Mouse (Mus musculus) heart, postnatal 10 days (tissue): ENCODE data around the gene Lemd2. TPM values are rescaled to one million over a fixed set of nuclear protein-coding genes. Genes with fewer than 3 reads are reported as not detected.
"Not testable (repeated sequence)": the region's sequence is repeated elsewhere in the genome, so short reads cannot be mapped to it uniquely, and the experiment has no call there.

ENCODE experiments used
- DNase-seq, 2 experiments: peaks; one replicate each; pipeline ENCODE4 v3.0.0; 2021
- intact Hi-C: fragments of 180-260 bp; cut with DNase I; formaldehyde crosslinking; loops from one replicate; pipeline ENCODE4 v1.15.1; 2025
- total RNA-seq, 2 experiments: library from RNA; stranded (reverse); gene quantifications; 2 replicates each; pipeline ENCODE4 v1.2.3; 2021

The Lemd2 gene
- total RNA-seq, result 10 to 100 TPM; 32.3 to 32.6 TPM

DNA sequence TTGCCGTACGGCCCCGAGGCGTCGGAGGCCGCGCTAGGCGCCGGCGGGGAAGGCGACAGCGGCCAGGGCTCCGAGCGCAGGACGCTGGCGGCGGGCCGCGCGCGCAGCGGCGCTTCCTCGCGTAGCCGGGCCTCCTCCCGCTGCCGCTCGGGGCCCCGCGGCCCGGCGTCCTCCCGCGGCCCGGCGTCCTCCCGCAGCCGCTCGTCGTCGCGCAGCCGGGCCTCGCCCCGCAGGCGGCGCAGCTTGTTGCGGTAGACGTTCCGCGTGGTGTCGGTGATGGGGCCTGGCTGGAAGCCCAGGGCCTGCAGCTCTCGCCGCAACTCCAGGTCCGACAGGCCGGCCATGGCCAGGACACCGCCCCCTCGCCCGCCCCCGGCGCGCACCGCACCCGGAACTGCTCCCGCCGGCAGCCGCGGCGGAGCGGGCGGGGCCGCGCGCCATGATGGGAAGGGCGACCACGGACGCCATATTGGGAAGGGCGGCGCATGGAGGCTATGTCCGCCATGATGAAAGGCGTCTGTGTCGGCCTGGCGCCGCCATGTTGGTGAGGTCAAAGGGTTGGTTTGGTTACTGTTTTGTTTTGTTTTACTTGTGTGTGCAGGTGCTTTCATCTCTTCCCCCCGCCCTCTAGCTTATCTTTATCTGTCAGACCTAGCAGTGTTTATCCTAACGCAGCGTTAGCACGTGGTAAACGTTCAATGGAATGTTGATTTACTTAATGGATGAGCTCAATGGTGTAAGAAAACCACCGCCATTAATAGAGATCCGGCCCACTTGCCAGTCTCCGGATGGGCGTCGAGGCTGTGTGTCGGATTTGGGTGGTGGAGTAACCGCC lies at the start of gene Lemd2:
Lemd2 (minus strand) TSS at position 395 of the 835 bp plus-strand sequence.
- DNase-seq, result peak; percentile 97
- intact Hi-C loops, result loop anchor here (5.0 kb wide), 2 partner anchors 172 to 962 kb away; partner anchors contain the start of gene Fam234a

DNA sequence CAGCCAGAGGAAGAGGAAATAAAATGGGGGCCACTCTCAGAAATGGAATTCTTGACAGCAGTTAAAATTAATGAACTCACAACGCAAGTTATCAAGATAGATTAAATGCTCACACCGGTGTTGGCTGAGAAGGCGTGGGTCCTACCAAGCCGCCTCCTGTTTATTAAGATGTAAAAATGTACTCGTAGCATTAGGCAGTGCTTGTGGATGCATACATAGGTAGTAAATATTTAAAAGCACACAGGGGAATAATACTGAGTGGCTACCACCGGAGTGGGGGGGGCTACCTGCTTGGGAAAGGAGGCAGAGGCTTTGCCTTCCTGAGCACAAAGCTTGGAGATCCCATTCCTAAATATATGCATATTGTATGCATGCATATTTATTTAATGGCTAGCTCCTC lies 46.9 kb upstream of the Lemd2 start:
- intact Hi-C loops, result no loop called here
- DNase-seq, result no peak

DNA sequence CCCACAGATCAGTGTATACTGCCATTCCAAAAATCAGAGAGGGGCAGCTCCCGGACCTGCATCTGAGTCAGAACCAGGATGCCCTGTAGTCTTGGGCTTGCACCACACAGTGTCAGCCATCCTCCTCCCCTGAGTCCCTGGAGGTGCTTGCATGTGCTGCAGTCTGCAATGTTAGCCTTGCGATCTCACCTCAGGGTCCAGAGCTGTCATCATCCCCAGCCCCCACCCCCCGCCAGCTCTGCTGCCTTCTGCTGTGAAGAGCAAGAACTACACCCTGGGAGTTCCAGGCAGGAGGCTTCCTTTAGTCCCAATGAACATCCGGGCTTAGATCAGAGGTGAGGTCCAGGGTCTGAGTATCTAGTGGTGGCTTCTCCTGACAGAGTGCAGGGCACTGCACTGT lies 46.2 kb upstream of the Lemd2 start:
- no peak for DNase-seq

DNA sequence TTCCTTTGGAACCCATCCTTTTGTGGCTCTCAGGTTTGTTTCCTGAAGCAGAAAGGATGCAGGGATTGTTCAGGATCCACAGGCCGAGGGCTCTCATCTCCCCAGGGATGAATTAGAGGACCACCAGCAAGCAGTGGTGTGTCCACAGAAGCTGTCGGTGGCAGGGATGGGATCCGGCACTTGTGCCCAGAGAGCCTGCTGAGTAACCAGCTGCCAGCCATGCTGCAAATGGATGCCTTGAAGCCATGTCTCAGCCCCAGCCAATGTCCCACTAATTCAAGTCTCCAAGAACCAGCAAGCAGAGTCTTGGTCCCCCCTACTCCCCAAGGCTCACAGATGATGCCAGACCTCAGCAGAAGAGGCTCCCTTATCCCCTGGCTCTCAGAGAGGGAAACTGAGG lies 44.8 kb upstream of the Lemd2 start:
- DNase-seq, result no peak
- intact Hi-C loops, result loop anchor here (2.0 kb wide), 1 partner anchor 36 kb away; no protein-coding TSS in a partner anchor

More for the DNA sequence above, 46.2 kb upstream of the Lemd2 start:
- intact Hi-C loops, result no loop called here

DNA sequence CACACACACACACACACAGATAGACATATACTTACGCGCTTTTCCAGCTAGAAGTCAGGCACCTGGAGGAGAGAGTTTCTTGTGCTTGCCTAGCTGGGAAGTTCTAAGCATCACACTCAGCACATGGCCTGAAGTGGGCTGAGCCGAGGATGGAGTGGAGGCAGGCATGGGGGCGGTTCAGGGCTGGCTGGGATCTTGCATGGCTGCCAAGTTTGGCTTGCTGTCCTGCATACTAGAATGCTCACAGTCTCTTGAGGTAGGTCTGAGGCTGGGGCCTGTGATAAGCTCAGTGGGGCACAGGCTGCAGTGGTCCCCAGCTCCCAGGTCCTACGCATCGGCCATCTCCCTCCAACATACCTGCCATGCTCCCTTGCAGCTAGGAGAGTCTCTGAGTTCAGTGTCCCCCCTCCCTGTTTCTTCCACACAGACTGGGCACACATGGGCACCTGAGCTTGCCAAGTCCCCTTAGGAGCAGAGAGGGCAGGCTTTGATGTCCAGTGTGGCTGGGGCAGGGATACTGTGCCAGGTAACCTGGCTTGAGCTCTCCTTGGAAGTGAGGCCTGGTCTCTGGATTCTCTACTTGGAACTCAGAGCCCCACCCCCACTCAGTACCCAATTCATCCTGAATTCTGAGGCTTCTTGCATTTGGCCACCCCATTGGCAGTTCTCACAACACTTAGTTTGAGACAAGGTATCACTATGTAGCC lies 43.6 kb upstream of the Lemd2 start:
- intact Hi-C loops, result loop anchor here (2.0 kb wide), 1 partner anchor 35 kb away; no protein-coding TSS in a partner anchor
- peak in 1 of 2 experiments; percentile 16 for DNase-seq

DNA sequence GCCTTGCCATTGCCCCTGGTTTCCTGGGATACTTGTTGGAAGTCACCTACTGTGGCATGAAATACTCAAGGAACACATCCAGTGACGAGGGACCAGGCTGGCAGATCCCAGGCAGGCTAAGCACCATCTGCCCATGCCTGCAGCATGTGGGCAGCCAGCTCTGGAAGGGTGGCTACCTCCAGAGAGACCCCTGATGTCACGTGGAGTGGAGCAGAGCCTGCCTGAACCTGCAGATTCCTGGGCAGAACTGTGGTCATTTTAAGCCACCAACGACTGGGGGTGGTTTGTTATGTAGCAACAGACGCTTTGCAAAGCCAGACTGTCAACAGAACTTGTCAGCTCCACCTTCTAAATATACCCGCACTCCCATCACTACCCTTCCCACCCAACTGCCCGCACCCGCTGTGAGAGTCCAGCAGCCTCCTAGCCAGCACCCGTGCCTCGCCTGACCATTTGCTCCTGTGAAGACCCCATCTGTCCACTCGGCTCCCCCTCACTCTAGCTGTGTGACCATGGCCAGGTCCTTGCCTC lies 41.6 kb upstream of the Lemd2 start:
- intact Hi-C loops, result no loop called here
- DNase-seq, result peak; percentile 72 to 79

DNA sequence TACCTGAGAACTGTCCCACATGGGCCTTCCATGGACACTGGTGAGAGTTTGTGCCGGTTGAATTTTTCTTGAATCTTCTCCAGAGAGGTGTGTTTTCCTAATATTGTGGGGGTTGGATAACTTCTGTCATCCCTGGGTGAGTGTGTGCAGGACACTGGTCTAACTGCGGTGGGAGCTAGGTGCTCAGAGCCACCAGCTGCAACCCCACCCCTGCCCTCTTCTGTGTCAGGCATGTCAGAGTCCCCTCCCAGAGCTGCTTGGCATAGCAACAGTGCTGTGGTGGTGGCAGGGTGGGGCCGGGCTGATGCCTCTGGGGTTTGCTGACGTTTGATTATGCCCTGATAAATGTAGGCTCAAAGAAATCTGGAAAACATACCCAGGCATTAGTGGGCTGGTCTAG lies 40.6 kb upstream of the Lemd2 start:
- no peak for DNase-seq
- intact Hi-C loops, result no loop called here

DNA sequence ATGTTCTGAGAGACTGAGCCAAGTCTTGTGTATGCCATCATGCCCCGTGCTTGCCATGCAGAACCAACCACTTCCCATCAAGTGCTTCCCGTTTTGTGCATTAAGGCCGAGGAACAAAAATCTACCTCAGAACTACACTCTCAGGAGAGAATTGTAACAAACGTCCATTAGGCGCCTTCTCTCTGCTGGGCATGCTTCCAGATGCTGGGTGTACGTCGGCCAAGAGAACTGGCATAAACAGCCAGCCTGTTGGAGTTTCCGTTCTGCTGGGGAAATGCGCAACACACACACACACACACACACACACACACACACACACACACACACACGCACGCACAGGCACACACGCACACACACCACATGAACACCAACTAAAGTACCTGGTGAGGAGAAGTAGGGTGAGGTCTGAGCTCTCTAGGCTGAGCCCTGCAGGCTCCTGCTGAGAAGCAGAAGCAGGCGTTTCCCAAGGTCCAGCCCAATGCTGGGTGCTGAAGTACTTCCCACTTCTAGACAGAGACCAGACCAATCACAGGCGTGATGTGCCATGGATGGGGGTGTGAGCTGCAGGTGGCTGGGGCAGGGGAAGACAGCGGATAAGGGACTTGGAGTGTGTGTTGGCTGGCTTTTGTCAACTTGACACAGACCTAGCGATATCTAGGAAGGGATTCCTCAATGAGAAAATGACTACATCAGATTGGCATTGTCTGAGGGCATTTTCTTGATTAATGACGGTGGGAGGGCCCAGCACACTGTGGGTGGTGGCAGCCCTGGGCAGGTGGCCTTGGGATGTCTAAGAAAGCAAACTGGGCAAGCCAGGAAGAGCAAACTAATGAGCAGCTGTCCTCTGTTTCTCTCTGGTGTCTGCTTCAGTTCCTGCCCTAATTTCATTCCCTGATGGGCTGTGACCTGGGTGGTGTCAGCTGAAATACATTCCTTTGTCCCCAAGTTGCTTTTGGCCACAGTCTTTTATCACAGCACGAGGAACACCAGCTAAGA lies 38.2 kb upstream of the Lemd2 start:
- intact Hi-C loops, result no loop called here
- peak; percentile 85 to 88 for DNase-seq

DNA sequence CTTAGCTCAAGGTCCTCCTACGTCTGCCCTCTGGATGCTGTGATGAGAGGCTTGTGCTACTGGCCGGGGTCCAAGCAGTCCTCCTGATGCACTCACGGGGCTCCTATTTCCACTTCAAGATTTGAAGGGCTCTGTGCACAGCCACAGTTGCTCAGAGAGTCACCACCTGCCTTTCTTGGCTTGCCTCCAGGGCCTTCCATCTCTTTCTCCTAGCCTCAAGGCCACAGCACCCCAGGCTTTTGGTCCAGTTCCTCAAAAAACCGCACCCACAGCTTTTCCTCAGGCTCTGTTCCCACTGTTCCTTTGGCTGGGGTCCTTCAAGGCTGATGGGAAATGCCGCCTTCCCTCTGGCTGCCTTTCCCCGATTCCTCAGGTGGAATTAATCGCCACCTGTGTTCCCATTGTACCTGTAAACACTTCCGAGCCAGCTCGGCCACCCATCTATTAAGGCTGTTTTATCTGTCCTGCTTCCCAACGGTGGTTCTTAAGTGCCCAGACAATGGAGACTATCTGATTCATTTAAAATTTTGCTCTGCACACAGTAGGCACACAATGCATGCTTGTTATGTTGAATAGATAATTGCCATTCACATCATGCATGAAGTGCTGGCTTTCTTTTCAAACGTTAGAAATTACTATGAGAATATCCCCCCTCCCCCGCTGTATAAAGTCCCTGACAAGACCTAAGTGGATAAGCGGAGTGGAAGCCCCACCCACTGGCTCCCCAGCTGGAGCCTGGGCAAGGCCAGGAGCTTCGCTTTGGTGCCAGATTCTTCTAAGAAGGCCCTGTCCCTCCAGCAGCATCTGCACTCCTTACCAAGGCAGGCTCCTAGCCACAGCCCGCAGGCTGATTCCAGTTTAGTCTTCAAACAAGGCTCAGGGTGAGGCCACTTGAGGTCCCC lies 36.5 kb upstream of the Lemd2 start:
- intact Hi-C loops, result no loop called here
- peak; percentile 78 to 90 for DNase-seq

DNA sequence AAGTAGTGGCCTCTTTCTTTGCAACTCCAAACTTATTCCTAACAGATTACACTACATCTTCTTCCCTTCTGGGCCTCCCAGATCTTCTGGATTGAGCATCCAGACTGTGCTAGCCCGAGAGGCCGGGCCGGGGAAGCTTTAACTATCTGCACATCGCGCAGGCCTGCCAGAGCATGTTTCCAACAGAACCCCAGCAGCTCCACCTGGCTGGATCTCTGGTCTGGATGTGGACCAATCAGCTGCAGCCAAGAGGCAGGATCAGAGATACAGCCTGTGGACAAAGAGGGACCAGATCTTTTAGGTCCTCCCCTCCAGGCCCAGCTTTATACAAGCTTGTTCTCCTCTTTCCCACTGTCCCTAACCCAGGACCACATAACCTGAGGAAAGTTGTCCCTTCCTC lies 35.7 kb upstream of the Lemd2 start:
- no peak for DNase-seq
- intact Hi-C loops, result no loop called here

DNA sequence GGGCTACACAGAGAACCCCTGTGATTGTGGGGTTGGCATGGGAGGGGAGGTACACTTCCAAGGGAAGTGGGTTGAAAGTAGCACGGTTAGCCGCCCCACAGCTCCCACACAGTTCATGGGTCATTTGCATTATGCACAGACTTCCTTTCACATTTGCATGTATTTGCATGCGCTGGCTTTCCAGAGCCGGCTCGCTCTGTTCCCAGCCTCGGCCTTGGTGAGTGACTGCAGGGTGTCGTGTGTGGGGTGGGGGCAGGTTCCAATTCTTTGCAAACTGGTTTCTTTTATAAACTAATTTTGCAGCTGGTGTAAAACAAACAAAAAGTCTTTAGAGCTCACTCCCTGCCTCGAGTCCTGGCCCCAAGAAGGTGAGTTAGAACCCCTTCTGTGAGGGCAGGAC lies 34.4 kb upstream of the Lemd2 start:
- no peak for DNase-seq
- intact Hi-C loops, result no loop called here

DNA sequence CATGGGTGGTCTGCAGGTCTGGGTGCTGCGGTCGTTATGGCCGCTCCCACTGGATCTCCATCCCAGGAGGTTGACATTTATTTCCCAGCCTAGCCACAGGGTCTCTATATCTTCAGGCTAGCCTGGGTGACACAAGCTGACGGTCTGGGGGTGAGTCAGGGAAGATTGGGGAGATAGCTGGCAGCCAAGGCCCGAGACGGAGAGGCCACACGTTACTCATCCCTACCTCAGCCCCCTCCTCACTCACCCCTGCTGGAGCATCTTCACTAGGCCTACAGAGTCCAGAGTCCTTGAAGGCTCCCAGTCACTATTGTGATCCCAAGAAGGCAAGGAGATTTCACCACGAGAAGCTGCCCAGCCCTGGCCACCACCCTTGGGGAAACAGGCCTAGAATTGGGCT lies 33.5 kb upstream of the Lemd2 start:
- no peak for DNase-seq
- intact Hi-C loops, result no loop called here

DNA sequence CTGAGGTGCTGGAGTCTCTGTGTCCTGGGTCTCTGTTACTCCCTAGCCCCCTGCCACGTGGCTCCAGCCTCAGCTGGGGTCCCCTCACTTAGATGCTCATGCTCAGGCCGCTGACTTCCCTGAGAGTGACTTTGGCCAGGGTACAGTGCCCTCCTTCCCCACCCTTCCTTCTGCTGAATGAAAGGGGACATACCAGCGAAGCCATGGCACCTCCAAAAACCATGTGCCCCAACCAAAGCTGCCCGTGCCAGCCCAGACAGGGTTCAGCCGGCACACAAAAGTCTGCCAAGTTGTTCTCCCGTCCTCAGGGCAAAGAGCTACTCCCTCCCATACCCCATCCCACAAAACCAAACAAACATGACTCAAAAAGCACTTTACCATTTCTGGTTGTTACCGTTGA lies 29.0 kb upstream of the Lemd2 start:
- intact Hi-C loops, result no loop called here
- no peak for DNase-seq

DNA sequence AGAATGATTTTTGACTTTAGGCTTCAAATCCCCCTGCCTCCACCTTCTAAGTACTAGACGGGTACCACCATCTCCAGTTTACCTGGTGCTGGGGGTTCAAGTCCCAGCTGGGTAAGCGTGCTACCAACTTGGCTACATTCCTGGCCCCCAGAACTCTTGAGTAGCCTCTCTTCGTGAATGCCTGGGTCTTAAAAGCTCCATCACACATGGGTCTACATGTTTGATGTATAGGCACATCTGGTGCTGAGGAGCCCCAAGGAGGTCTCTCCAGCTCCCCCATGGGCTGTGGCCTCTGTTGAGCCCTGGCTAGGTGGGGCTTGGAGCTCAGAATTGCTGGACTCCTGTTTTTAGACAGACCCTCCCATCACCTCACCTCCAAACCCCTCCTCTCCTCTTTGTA lies 27.9 kb upstream of the Lemd2 start:
- intact Hi-C loops, result no loop called here
- no peak for DNase-seq

DNA sequence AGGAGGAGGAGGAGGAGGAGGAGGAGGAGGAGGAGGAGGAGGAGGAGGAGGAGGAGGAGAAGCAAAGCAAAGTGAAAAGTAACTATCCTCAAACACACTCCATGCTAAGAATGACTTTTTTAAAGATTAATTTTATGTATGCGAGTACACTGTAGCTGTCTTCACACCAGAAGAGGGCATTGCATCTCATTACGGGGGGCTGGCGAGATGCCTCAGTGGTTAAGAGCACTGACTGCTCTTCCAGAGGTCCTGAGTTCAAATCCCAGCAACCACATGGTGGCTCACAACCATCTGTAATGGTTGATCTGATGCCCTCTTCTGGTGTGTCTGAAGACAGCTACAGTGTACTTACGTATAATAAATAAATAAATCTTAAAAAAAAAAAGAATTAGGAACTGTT lies 27.3 kb upstream of the Lemd2 start:
- intact Hi-C loops, DNase-seq: not testable (repeated sequence)

DNA sequence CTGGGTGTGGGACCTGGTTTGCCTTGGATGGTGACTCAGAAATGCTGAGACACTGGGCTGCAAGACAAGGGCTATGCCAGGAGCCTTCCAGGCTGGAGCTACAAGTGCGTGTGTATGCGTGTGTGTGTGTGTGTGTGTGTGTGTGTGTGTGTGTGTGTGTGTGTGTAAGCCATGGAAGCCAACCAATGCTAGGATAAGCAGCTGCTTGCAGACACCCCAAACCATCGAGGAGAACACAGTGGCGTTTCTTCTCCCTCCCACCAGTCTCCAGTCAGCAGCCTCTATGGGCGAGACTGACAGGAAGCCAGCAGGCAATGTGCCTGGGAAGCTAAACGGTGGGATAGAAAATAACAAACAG lies 26.9 kb upstream of the Lemd2 start:
- intact Hi-C loops, result no loop called here
- peak in 1 of 2 experiments; percentile 14 for DNase-seq

DNA sequence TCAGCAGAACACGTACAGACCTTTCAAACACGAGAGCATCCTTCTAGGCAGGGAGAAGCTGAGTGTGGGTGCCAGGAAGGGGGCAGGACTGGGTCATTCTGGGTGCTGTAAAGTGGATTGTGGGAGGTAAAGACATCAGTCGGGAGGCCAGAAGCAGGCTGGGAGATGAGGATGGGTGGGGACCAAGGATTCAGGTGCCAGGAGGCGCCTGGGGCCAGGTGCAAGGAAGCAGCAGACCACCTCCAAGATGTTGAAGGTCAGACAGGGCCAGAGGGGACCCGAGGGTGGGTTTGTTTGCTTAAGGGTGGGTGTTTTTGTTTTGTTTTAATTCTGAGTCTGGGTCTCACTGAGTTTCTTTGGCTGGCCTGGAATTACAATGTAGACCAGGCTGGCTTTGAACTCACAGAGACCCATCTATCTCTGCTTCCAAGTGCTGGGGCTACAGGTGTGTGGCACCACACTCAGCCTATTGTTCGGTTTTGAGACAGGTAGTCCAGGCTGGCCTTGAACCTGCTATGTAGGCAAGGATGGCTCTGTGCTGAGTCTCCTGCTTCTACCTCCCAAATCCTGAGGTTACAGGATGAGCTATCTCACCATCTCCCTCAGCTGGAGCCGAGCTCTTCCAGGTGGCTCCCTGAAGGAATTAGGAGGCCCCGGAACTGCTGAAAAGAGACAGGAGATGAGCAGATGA lies 26.3 kb upstream of the Lemd2 start:
- no peak for DNase-seq
- intact Hi-C loops, result no loop called here

DNA sequence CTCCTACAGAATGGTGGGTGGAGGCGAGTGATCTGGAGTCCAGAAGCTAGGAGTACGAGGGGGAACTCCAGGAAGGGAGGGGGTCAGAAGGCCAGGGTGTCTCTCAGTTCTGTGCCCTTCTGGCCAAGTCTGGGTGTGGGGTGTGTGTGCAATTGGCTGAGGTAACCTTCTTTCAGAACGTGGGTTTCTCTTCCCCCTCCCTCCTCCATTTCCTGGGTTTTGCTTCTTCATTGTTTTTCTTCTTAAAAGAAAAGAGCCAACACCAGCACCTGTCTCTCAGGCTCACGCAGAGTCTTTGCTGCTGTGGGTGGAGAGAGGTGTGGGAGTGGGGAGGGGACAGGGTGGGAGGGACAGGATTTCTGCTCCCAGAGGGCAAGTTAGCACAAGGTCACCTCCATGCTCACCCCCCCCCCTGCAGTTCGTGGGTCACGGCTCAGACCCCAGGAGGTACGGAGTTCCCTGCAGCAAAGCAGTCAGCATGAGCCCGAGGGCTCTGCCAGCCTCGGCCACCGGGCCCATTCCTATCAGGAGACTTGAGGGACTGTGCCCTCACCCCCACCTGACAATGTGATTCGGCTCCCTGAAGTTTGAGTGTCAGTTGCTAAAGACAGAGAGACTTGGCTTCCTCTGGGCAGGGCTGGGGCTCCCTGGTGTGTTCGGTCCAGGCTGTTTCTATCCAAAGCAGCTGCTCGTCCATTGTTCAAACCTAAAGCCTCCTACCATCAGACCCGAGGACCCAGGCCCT lies 25.6 kb upstream of the Lemd2 start:
- intact Hi-C loops, result no loop called here
- DNase-seq, result no peak
